In genomic region chr9:47422741-47423461, GRCm38 (mm10) we compare ENCODE assay signal across 7 mouse cellular contexts.
A peak's percentile ranks its signal among the peaks of the same experiment; 100 is the strongest.
DNase-seq lines count a peak whose midpoint lies in the region; TF ChIP-seq lines count a peak whose summit lies in the region.

No protein-coding gene starts in this region.

- TF ChIP-seq CTCF in gastrocnemius, adult 2 months (IDR thresholded peaks at IDR 0.05) = no peak
- no peak for TF ChIP-seq CTCF in olfactory bulb, adult 2 months (IDR thresholded peaks at IDR 0.05; ENCODE audit: insufficient read depth, low read depth, low read length)

- intact Hi-C loops in gastrocnemius, adult 2 months (cut with DNase I) = no loop called here
- intact Hi-C loops in left cerebral cortex, postnatal 36 days (cut with DNase I) = no loop called here

- no peak for TF ChIP-seq POLR2A in olfactory bulb, adult 2 months (IDR thresholded peaks at IDR 0.05; ENCODE audit: insufficient read depth, low read depth, low read length)

- H3K4me3 ChIP-seq in gastrocnemius, adult 2 months = no peak overlapping the region; the same call in 1 of the 2 replicates
- H3K4me3 ChIP-seq in olfactory bulb, adult 2 months (ENCODE audit: insufficient read depth, low read depth, low read length) = no peak overlapping the region

- H3K4me1 ChIP-seq in olfactory bulb, adult 2 months (ENCODE audit: control insufficient read depth, insufficient read depth, low read length) = peaks cover 6% of the 10 kb centered on the region

- peak; percentile 87 for DNase-seq in adrenal gland, postnatal 25 days
- DNase-seq in cerebellum, adult 9-11 months = peak; percentile 90
- peak; percentile 65 for DNase-seq in gastrocnemius, adult 2 months
- DNase-seq in kidney, adult 18-20 months = peak; percentile 73
- peak; percentile 45 to 57 for DNase-seq in left cerebral cortex, postnatal 36 days (ENCODE audit: low spot score in 2 of 2)
- DNase-seq in thymus, postnatal 25 days = no peak

- 63% methylated on average over 8 of the region's 8 CpGs for WGBS in olfactory bulb, adult 2 months

- peak overlapping the region; percentile 43; the same call in 1 of the 2 replicates for H3K27ac ChIP-seq in gastrocnemius, adult 2 months
- 0 out of 2 replicates have a peak overlapping the region, but pooled peaks have one; percentile 21 for H3K27ac ChIP-seq in olfactory bulb, adult 2 months (ENCODE audit: insufficient read depth, low read depth, low read length)
